Mouse (Mus musculus): ENCODE results near the gene Otos.

DNA sequence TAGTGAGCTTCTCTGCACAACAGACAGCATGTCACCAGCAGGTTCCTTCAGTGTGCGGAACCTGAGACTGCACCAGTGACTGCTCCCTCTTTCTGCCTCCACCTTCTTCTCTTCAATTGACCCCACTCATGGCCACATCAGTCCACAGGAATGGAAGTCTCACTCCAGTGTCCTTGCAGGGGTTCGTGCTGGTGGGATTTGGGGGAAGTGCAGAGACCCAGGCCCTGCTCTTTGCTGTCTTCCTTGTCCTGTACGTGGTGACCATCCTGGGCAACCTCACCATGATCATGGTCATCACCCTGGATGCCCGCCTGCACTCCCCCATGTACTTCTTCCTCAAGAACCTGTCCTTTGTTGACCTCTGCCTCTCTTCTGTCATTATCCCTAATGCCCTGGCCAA is 40.9 kb downstream of the Otos start:
- TF ChIP-seq CTCF (IDR thresholded peaks at IDR 0.05; ENCODE audit: borderline replicate concordance, insufficient read depth, low read length) (no peak), POLR2A (IDR thresholded peaks at IDR 0.05; ENCODE audit: low read depth, low read length) (no peak)

Data from embryonic fibroblast, embryonic 13.5 days (primary cell).